In the genomic region with DNA sequence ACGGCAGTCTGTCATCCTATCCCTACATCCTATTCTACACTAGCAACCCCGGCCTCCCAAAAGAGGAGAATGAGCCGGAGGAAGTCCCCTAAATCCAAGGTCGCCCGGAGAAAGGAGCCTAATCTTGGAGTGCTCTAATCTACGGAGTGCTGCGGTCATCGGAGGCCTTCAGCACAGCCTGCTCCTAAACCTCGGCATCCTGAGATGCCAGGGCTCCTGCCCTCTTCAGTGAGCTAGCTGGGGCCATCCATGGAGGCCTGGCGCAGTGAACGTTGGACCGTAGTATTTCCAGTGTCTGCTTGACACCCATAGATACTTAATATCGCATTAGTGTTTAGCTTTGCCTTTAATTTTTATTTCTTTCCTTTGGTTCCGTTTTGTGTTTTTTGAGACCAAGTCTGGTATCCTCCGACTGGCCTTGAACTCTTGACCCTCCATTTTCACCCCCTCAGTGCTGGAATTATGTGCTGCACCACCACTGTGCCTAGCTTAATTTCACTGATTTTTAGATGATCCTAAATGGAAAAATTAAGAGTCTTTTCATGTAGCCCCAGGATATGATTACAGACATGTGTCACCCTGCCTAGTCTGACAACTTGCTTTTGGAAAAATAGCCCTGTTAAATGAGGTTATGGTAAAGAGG, we compare ENCODE assay signal across 8 mouse cellular contexts. TPM values are rescaled to one million over a fixed set of nuclear protein-coding genes. Genes with fewer than 3 reads are reported as not detected.
DNase-seq lines count a peak whose midpoint lies in the region; ATAC-seq and TF ChIP-seq lines count a peak whose summit lies in the region.

No protein-coding gene starts in this region.

- peaks cover 36% of the 10 kb centered on the region for H3K36me3 ChIP-seq in C2C12 (ENCODE audit: control insufficient read depth, insufficient read depth)
- peaks cover 33% of the 10 kb centered on the region for H3K36me3 ChIP-seq in forebrain, embryonic 13.5 days (ENCODE audit: poor library complexity, severe bottlenecking)
- peaks cover 36% of the 10 kb centered on the region for H3K36me3 ChIP-seq in liver, embryonic 15.5 days (replicated peaks)

- H3K79me2 ChIP-seq in C2C12 (ENCODE audit: control insufficient read depth, insufficient read depth), result peaks cover 54% of the 10 kb centered on the region

- TF ChIP-seq CTCF in cerebellum, adult 2 months (IDR thresholded peaks at IDR 0.05; ENCODE audit: borderline replicate concordance, insufficient read depth, low read depth, low read length), result no peak
- TF ChIP-seq CTCF in C2C12 (IDR thresholded peaks at IDR 0.05; ENCODE audit: control insufficient read depth, insufficient read depth, insufficient read length), result no peak

- TF ChIP-seq POLR2A in cerebellum, adult 2 months (IDR thresholded peaks at IDR 0.05; ENCODE audit: borderline replicate concordance, insufficient read depth, low read length), result no peak

- H3K79me3 ChIP-seq in C2C12 (ENCODE audit: low read depth), result peaks cover 41% of the 10 kb centered on the region

- H3K4me2 ChIP-seq in forebrain, embryonic 13.5 days, result peak overlapping the region; percentile 90
- peak overlapping the region; percentile 84 for H3K4me2 ChIP-seq in liver, embryonic 15.5 days

- peak overlapping the region; percentile 90 for H3ac ChIP-seq in C2C12 (ENCODE audit: control insufficient read depth, insufficient read length, low read depth)

- no peaks in the 10 kb centered on the region for H3K27me3 ChIP-seq in cerebellum, adult 2 months (ENCODE audit: control insufficient read depth, insufficient read depth, low read length)
- no peaks in the 10 kb centered on the region for H3K27me3 ChIP-seq in C2C12 (ENCODE audit: control insufficient read depth, insufficient read depth, insufficient read length)
- H3K27me3 ChIP-seq in forebrain, embryonic 13.5 days, result no peaks in the 10 kb centered on the region
- no peaks in the 10 kb centered on the region for H3K27me3 ChIP-seq in liver, embryonic 15.5 days

- H3K9ac ChIP-seq in forebrain, embryonic 13.5 days, result peak overlapping the region; percentile 100
- H3K9ac ChIP-seq in liver, embryonic 15.5 days, result peak overlapping the region; percentile 72

- H3K27ac ChIP-seq in cerebellum, adult 2 months (ENCODE audit: insufficient read depth, low read length), result peak overlapping the region; percentile 57
- H3K27ac ChIP-seq in forebrain, embryonic 13.5 days, result peak overlapping the region; percentile 92
- peak overlapping the region; percentile 88 for H3K27ac ChIP-seq in liver, embryonic 15.5 days (replicated peaks)

- WGBS in cerebellum, adult 2 months, result 7% methylated on average over 15 of the region's 15 CpGs
- WGBS in forebrain, embryonic 13.5 days, result 12% methylated on average over 15 of the region's 15 CpGs
- WGBS in liver, embryonic 15.5 days (ENCODE audit: insufficient replicate concordance), result 7% methylated on average over 15 of the region's 15 CpGs

- peak overlapping the region; percentile 69 for H3K4me3 ChIP-seq in cerebellum, adult 2 months (replicated peaks; ENCODE audit: insufficient read depth, low read depth, low read length)
- H3K4me3 ChIP-seq in C2C12 (ENCODE audit: insufficient read depth, poor library complexity, severe bottlenecking), result peak overlapping the region; percentile 99
- peak overlapping the region; percentile 94 for H3K4me3 ChIP-seq in forebrain, embryonic 13.5 days
- peak overlapping the region; percentile 90 for H3K4me3 ChIP-seq in liver, embryonic 15.5 days (replicated peaks)

- peaks cover 3% of the 10 kb centered on the region; the same call in 1 of the 2 replicates for H3K4me1 ChIP-seq in cerebellum, adult 2 months (ENCODE audit: control insufficient read depth, insufficient read depth, low read length)
- peaks cover 36% of the 10 kb centered on the region for H3K4me1 ChIP-seq in forebrain, embryonic 13.5 days
- peaks cover 69% of the 10 kb centered on the region for H3K4me1 ChIP-seq in liver, embryonic 15.5 days (replicated peaks)

- peak; percentile 59; the same call in 1 of the 2 replicates for ATAC-seq in forebrain, embryonic 13.5 days
- ATAC-seq in liver, embryonic 15.5 days (ENCODE audit: insufficient read depth), result peak; percentile 45

- DNase-seq in cerebellum, adult 2 months, result no peak
- no peak for DNase-seq in cerebellum, adult 11 months
- no peak for DNase-seq in layer of hippocampus, postnatal 10 days (ENCODE audit: low spot score in 2 of 2)
- no peak for DNase-seq in cerebellum, postnatal 10 days
- DNase-seq in gastrocnemius, adult 8-10 months (ENCODE audit: low spot score in 2 of 2), result no peak

- H3K9me3 ChIP-seq in forebrain, embryonic 13.5 days (replicated peaks), result no peaks in the 10 kb centered on the region
- H3K9me3 ChIP-seq in liver, embryonic 15.5 days (replicated peaks), result no peaks in the 10 kb centered on the region

TF ChIP-seq in C2C12, 6 proteins besides CTCF, POLR2A, EP300 and RAD21:
- no peak for TF ChIP-seq MAX (IDR thresholded peaks at IDR 0.05)
- TF ChIP-seq CEBPB (IDR thresholded peaks at IDR 0.05; ENCODE audit: low read depth), result no peak
- no peak for TF ChIP-seq MYOG (IDR thresholded peaks at IDR 0.05; ENCODE audit: control insufficient read depth, extremely low read depth, insufficient read length)
- TF ChIP-seq USF1 (IDR thresholded peaks at IDR 0.05; ENCODE audit: low read depth), result no peak
- no peak for TF ChIP-seq FOSL1 (IDR thresholded peaks at IDR 0.05; ENCODE audit: insufficient read depth, low read length, poor library complexity, severe bottlenecking)
- TF ChIP-seq MYOD1 (IDR thresholded peaks at IDR 0.05; ENCODE audit: control insufficient read depth, insufficient read length, low read depth), result no peak

RNA-seq across cellular contexts. Expression of gene Hnrnpab, which starts 0.6 kb away (rescaled TPM):
- polyA plus RNA-seq in cerebellum, adult 2 months (2012; rRNA removed), result 101 and 103 TPM in 2 replicates
- 749 TPM for polyA plus RNA-seq in C2C12 (2012; fragmentation: generic; extraction: Trizol)
- polyA plus RNA-seq in forebrain, embryonic 13.5 days (2015; fragmentation: Nextera tagmentation; extraction: Ambion mirVana), result 585 and 646 TPM in 2 replicates
- polyA plus RNA-seq in liver, embryonic 15.5 days (2015; fragmentation: Nextera tagmentation; extraction: Ambion mirVana), result 171 and 173 TPM in 2 replicates
- 100 to 1,000 TPM; 238 to 239 TPM for total RNA-seq in layer of hippocampus, postnatal 10 days (2021)
- total RNA-seq in gastrocnemius, adult 8-10 months (2022), result 100 to 1,000 TPM in 2 of 4 experiments, 10 to 100 TPM in 2; 91.0 to 116 (median 101) TPM

RNA-seq across cellular contexts. Expression of gene Nhp2, which starts 12.3 kb away (rescaled TPM):
- polyA plus RNA-seq in cerebellum, adult 2 months (2012; rRNA removed), result 45.2 and 48.4 TPM in 2 replicates
- polyA plus RNA-seq in C2C12 (2012; fragmentation: generic; extraction: Trizol), result 378 TPM
- 123 and 141 TPM in 2 replicates for polyA plus RNA-seq in forebrain, embryonic 13.5 days (2015; fragmentation: Nextera tagmentation; extraction: Ambion mirVana)
- polyA plus RNA-seq in liver, embryonic 15.5 days (2015; fragmentation: Nextera tagmentation; extraction: Ambion mirVana), result 92.3 and 95.6 TPM in 2 replicates
- total RNA-seq in layer of hippocampus, postnatal 10 days (2021), result 10 to 100 TPM; 56.9 to 60.4 TPM
- 10 to 100 TPM; 23.0 to 28.1 (median 25.8) TPM for total RNA-seq in gastrocnemius, adult 8-10 months (2022)

RNA-seq across cellular contexts. Expression of gene Phykpl, which starts 22.7 kb away (rescaled TPM):
- polyA plus RNA-seq in cerebellum, adult 2 months (2012; rRNA removed), result 19.3 and 23.2 TPM in 2 replicates
- polyA plus RNA-seq in C2C12 (2012; fragmentation: generic; extraction: Trizol), result 7.7 TPM
- 13.4 and 14.1 TPM in 2 replicates for polyA plus RNA-seq in forebrain, embryonic 13.5 days (2015; fragmentation: Nextera tagmentation; extraction: Ambion mirVana)
- 11.8 and 12.0 TPM in 2 replicates for polyA plus RNA-seq in liver, embryonic 15.5 days (2015; fragmentation: Nextera tagmentation; extraction: Ambion mirVana)
- 10 to 100 TPM in 1 of 2 experiments, 1 to 10 TPM in 1; 8.3 to 10.3 TPM for total RNA-seq in layer of hippocampus, postnatal 10 days (2021)
- total RNA-seq in gastrocnemius, adult 8-10 months (2022), result 10 to 100 TPM in 3 of 4 experiments, 1 to 10 TPM in 1; 9.4 to 13.5 (median 12.8) TPM

RNA-seq across cellular contexts. Expression of gene Rmnd5b, which starts 28.5 kb away (rescaled TPM):
- 62.3 and 72.9 TPM in 2 replicates for polyA plus RNA-seq in cerebellum, adult 2 months (2012; rRNA removed)
- polyA plus RNA-seq in C2C12 (2012; fragmentation: generic; extraction: Trizol), result 27.4 TPM
- polyA plus RNA-seq in forebrain, embryonic 13.5 days (2015; fragmentation: Nextera tagmentation; extraction: Ambion mirVana), result 53.8 and 61.2 TPM in 2 replicates
- polyA plus RNA-seq in liver, embryonic 15.5 days (2015; fragmentation: Nextera tagmentation; extraction: Ambion mirVana), result 20.0 and 21.1 TPM in 2 replicates
- total RNA-seq in layer of hippocampus, postnatal 10 days (2021), result 10 to 100 TPM; 54.8 to 55.1 TPM
- 10 to 100 TPM; 10.5 to 13.0 (median 12.3) TPM for total RNA-seq in gastrocnemius, adult 8-10 months (2022)

RNA-seq across cellular contexts. Expression of gene N4bp3, which starts 43.4 kb away (rescaled TPM):
- polyA plus RNA-seq in cerebellum, adult 2 months (2012; rRNA removed), result 15.3 and 16.7 TPM in 2 replicates
- polyA plus RNA-seq in C2C12 (2012; fragmentation: generic; extraction: Trizol), result 5.3 TPM
- 7.7 and 8.4 TPM in 2 replicates for polyA plus RNA-seq in forebrain, embryonic 13.5 days (2015; fragmentation: Nextera tagmentation; extraction: Ambion mirVana)
- polyA plus RNA-seq in liver, embryonic 15.5 days (2015; fragmentation: Nextera tagmentation; extraction: Ambion mirVana), result 2.9 TPM in 2 replicates
- 10 to 100 TPM; 14.1 to 15.5 TPM for total RNA-seq in layer of hippocampus, postnatal 10 days (2021)
- 1 to 10 TPM; 2.0 to 3.1 (median 2.5) TPM for total RNA-seq in gastrocnemius, adult 8-10 months (2022)
